Mouse (Mus musculus): Measurements from ENCODE around the gene Psmd4. TPM values are rescaled to one million over a fixed set of nuclear protein-coding genes. Genes with fewer than 3 reads are reported as not detected.

Gene Psmd4
- polyA plus RNA-seq (2014; fragmentation: Nextera tagmentation; extraction: Ambion mirVana): 258 and 282 TPM in 2 replicates

DNA sequence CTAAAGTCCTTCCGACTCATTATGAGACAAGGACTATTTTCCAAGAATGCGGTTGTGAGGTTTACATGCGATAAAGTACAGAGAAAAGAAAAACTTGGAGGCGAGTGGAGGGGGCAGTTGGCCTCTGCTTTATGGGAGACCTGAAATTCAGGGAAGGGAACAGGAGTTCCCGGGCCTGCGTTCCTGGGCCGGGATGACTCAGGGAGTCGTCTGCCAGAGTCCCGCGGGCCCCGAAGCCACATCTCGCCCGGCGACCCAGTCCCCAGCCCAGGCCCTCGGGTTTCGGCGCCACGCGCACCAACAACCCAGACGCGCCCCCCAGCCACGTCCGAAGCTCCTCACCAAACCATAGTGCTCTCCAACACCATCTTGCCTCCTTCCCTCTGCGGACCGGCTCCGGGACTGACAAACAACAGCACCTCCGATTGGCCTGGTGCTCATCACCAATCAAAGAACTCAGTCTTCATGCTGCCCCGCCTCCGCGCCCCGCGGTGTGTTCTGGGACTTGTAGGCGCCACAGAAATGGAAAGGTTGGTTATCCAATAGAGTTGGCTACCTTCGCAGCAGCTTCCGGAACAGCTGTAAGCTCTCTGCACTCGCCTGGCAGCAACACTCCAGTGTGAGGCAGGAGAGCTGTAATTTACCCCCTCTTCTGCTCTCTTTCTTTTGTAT lies at the start of gene Psmd4:
Gene Psmd4, minus strand, starts transcription at position 449 of the 672 bp plus-strand sequence.
- DNase-seq (peak; percentile 98), ATAC-seq (ENCODE audit: low FRiP score, low TSS enrichment) (peak; percentile 100)
- Histone ChIP-seq H3K4me1 (ENCODE audit: control insufficient read depth, insufficient read depth, low read length) (peaks cover 10% of the 10 kb centered on the region), H3K36me3 (ENCODE audit: control insufficient read depth, insufficient read depth, low read length) (peaks cover 7% of the 10 kb centered on the region; the same call in 1 of the 2 replicates), H3K9ac (replicated peaks; ENCODE audit: low read length) (peak within 1 kb of the TSS; percentile 79), H3K4me2 (ENCODE audit: low read length) (peak within 1 kb of the TSS; percentile 68), H3K27ac (replicated peaks; ENCODE audit: low read depth, low read length) (peak within 1 kb of the TSS; percentile 56; the same call in 1 of the 2 replicates), H3K27me3 (ENCODE audit: control insufficient read depth, insufficient read depth, low read length) (no peaks in the 10 kb centered on the region), H3K9me3 (ENCODE audit: control insufficient read depth, low read length) (no peaks in the 10 kb centered on the region), H3K4me3 (replicated peaks; ENCODE audit: low read depth, low read length) (peak within 1 kb of the TSS; percentile 65)
- under 1% methylated on average over 36 of the region's 36 CpGs for WGBS

DNA sequence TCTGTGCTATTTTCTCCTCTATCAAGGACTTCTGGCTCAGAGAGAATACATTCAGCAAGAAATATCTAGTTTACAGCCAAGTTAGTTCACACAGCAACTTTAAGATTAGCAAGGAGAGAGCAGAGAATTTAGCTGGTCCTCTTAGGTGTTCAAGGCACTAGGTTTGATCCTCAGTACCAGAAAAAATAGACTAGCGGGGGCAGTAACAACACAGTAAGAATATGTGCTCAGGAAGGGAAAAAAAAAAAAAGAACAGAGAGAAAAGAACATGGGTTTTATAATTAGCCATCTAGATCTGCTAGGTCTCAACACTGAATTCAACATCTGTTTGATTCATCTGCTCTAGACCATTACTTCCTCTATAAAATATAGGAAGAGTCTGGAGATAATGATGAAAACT lies 45.7 kb upstream of the Psmd4 start:
- Histone ChIP-seq H3K9ac (replicated peaks; ENCODE audit: low read length) (no peak overlapping the region), H3K27ac (replicated peaks; ENCODE audit: low read depth, low read length) (no peak overlapping the region), H3K4me1 (ENCODE audit: control insufficient read depth, insufficient read depth, low read length) (no peaks in the 10 kb centered on the region), H3K4me3 (replicated peaks; ENCODE audit: low read depth, low read length) (no peak overlapping the region), H3K4me2 (ENCODE audit: low read length) (no peak overlapping the region), H3K9me3 (ENCODE audit: control insufficient read depth, low read length) (no peaks in the 10 kb centered on the region), H3K27me3 (ENCODE audit: control insufficient read depth, insufficient read depth, low read length) (no peaks in the 10 kb centered on the region), H3K36me3 (ENCODE audit: control insufficient read depth, insufficient read depth, low read length) (no peaks in the 10 kb centered on the region)
- WGBS: 94% methylated on average over 1 of the region's 1 CpGs
- DNase-seq (no peak), ATAC-seq (ENCODE audit: low FRiP score, low TSS enrichment) (no peak)

DNA sequence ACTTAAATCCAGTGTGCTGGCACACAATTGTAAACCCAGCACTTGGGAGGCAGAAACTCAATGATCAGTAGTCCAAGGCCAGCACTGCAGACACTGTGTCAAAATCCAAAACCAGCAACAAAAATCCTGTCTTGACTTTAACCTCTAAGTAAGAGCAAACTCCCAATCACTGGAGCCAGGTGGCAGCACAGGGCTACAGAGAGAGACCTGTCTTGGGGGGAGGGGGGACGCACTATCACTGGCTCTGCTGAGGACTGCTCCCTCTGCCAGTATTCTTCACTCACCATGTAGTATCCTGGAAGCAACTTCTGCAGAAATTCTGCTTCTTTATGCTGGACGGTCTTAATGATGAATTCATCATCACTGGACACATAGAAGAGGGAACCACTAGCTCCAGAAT lies 29.2 kb upstream of the Psmd4 start:
- no peaks in the 10 kb centered on the region for H3K27me3 ChIP-seq (ENCODE audit: control insufficient read depth, insufficient read depth, low read length)
- 97% methylated on average over 2 of the region's 2 CpGs for WGBS

DNA sequence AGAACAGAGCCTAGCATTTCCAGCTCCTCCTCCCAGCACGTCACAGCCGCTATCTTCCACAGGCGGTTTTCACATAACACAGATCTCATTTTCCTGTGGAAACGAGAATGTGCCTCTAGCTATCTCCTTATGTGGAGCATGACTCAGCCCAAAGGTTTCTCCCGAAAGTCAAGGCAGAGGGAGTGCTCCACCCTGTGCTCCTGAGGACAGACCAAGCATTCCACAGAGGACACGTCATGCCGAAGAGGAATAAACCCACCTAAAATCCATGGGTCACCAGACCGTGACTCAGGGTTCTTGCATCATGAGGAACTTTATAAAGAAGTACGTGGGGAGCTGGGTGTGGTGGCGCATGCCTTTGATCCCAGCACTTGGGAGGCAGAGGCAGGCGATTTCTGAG lies 24.2 kb upstream of the Psmd4 start:
- no peaks in the 10 kb centered on the region for H3K9me3 ChIP-seq (ENCODE audit: control insufficient read depth, low read length)
- H3K4me3 ChIP-seq (replicated peaks; ENCODE audit: low read depth, low read length): no peak overlapping the region
- no peaks in the 10 kb centered on the region for H3K27me3 ChIP-seq (ENCODE audit: control insufficient read depth, insufficient read depth, low read length)
- no peaks in the 10 kb centered on the region for H3K4me1 ChIP-seq (ENCODE audit: control insufficient read depth, insufficient read depth, low read length)
- peaks cover 96% of the 10 kb centered on the region for H3K36me3 ChIP-seq (ENCODE audit: control insufficient read depth, insufficient read depth, low read length)
- no peak overlapping the region for H3K4me2 ChIP-seq (ENCODE audit: low read length)
- DNase-seq (no peak), ATAC-seq (ENCODE audit: low FRiP score, low TSS enrichment) (no peak)
- H3K9ac ChIP-seq (replicated peaks; ENCODE audit: low read length): no peak overlapping the region
- WGBS: 93% methylated on average over 11 of the region's 11 CpGs
- no peak overlapping the region for H3K27ac ChIP-seq (replicated peaks; ENCODE audit: low read depth, low read length)

More for the DNA sequence above, 29.2 kb upstream of the Psmd4 start:
- H3K9ac ChIP-seq (replicated peaks; ENCODE audit: low read length): no peak overlapping the region
- no peak overlapping the region for H3K4me2 ChIP-seq (ENCODE audit: low read length)
- no peaks in the 10 kb centered on the region for H3K4me1 ChIP-seq (ENCODE audit: control insufficient read depth, insufficient read depth, low read length)
- peaks cover 80% of the 10 kb centered on the region for H3K36me3 ChIP-seq (ENCODE audit: control insufficient read depth, insufficient read depth, low read length)
- DNase-seq (no peak), ATAC-seq (ENCODE audit: low FRiP score, low TSS enrichment) (no peak)
- H3K27ac ChIP-seq (replicated peaks; ENCODE audit: low read depth, low read length): no peak overlapping the region
- no peaks in the 10 kb centered on the region for H3K9me3 ChIP-seq (ENCODE audit: control insufficient read depth, low read length)
- H3K4me3 ChIP-seq (replicated peaks; ENCODE audit: low read depth, low read length): no peak overlapping the region

- H3K9me3 ChIP-seq (ENCODE audit: control insufficient read depth, low read length): no peaks in the 10 kb centered on the region
- H3K36me3 ChIP-seq (ENCODE audit: control insufficient read depth, insufficient read depth, low read length): peaks cover 96% of the 10 kb centered on the region
- ATAC-seq (ENCODE audit: low FRiP score, low TSS enrichment): no peak
- H3K9ac ChIP-seq (replicated peaks; ENCODE audit: low read length): no peak overlapping the region
- no peaks in the 10 kb centered on the region for H3K4me1 ChIP-seq (ENCODE audit: control insufficient read depth, insufficient read depth, low read length)
- H3K4me2 ChIP-seq (ENCODE audit: low read length): no peak overlapping the region
- H3K27ac ChIP-seq (replicated peaks; ENCODE audit: low read depth, low read length): no peak overlapping the region
- no peaks in the 10 kb centered on the region for H3K27me3 ChIP-seq (ENCODE audit: control insufficient read depth, insufficient read depth, low read length)
- WGBS: 93% methylated on average over 6 of the region's 6 CpGs
- no peak for DNase-seq
- no peak overlapping the region for H3K4me3 ChIP-seq (replicated peaks; ENCODE audit: low read depth, low read length)
These were observed 23.7 kb upstream of the Psmd4 start for GRCm38 (mm10) chr3:95066095-95066494.

GRCm38 (mm10) chr3:95065553-95065952 lies 23.1 kb upstream of the Psmd4 start:
- Histone ChIP-seq H3K27ac (replicated peaks; ENCODE audit: low read depth, low read length) (no peak overlapping the region), H3K4me2 (ENCODE audit: low read length) (no peak overlapping the region), H3K4me3 (replicated peaks; ENCODE audit: low read depth, low read length) (no peak overlapping the region), H3K9me3 (ENCODE audit: control insufficient read depth, low read length) (no peaks in the 10 kb centered on the region), H3K4me1 (ENCODE audit: control insufficient read depth, insufficient read depth, low read length) (no peaks in the 10 kb centered on the region), H3K9ac (replicated peaks; ENCODE audit: low read length) (no peak overlapping the region), H3K36me3 (ENCODE audit: control insufficient read depth, insufficient read depth, low read length) (peaks cover 96% of the 10 kb centered on the region), H3K27me3 (ENCODE audit: control insufficient read depth, insufficient read depth, low read length) (no peaks in the 10 kb centered on the region)
- ATAC-seq (ENCODE audit: low FRiP score, low TSS enrichment) (no peak), DNase-seq (no peak)
- WGBS: 89% methylated on average over 1 of the region's 1 CpGs

- no peak overlapping the region for H3K4me3 ChIP-seq (replicated peaks; ENCODE audit: low read depth, low read length)
- DNase-seq (no peak), ATAC-seq (ENCODE audit: low FRiP score, low TSS enrichment) (no peak)
- H3K4me2 ChIP-seq (ENCODE audit: low read length): no peak overlapping the region
- H3K9ac ChIP-seq (replicated peaks; ENCODE audit: low read length): no peak overlapping the region
- WGBS: 93% methylated on average over 4 of the region's 4 CpGs
- H3K36me3 ChIP-seq (ENCODE audit: control insufficient read depth, insufficient read depth, low read length): peaks cover 96% of the 10 kb centered on the region
- H3K4me1 ChIP-seq (ENCODE audit: control insufficient read depth, insufficient read depth, low read length): no peaks in the 10 kb centered on the region
- no peak overlapping the region for H3K27ac ChIP-seq (replicated peaks; ENCODE audit: low read depth, low read length)
- no peaks in the 10 kb centered on the region for H3K27me3 ChIP-seq (ENCODE audit: control insufficient read depth, insufficient read depth, low read length)
- no peaks in the 10 kb centered on the region for H3K9me3 ChIP-seq (ENCODE audit: control insufficient read depth, low read length)
These were observed 21.3 kb upstream of the Psmd4 start for GRCm38 (mm10) chr3:95063741-95064140.

DNA sequence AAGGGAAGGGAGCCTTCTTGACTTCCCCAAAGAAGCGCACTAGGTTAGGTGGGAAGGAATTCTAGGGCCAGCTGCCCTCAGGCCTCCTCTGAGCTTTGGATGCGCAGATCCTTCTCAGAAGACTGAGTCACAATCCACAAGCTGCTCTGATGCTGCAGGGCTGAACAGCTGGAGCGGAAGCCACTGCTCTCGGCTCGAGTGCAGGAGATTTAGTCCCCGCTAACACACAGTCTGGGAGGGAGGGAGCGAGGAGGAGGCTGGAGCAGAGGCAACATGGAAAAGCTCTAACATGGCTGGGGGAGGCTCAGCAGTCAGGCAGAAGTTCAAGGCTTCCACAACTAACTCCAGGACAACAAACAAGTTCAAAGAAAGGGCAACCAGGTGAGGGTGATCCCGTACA lies 15.7 kb upstream of the Psmd4 start:
- no peaks in the 10 kb centered on the region for H3K9me3 ChIP-seq (ENCODE audit: control insufficient read depth, low read length)
- H3K27ac ChIP-seq (replicated peaks; ENCODE audit: low read depth, low read length): no peak overlapping the region
- no peaks in the 10 kb centered on the region for H3K27me3 ChIP-seq (ENCODE audit: control insufficient read depth, insufficient read depth, low read length)
- 83% methylated on average over 8 of the region's 8 CpGs for WGBS
- H3K36me3 ChIP-seq (ENCODE audit: control insufficient read depth, insufficient read depth, low read length): peaks cover 56% of the 10 kb centered on the region
- H3K9ac ChIP-seq (replicated peaks; ENCODE audit: low read length): no peak overlapping the region
- no peak overlapping the region for H3K4me2 ChIP-seq (ENCODE audit: low read length)
- no peak for ATAC-seq (ENCODE audit: low FRiP score, low TSS enrichment)
- no peaks in the 10 kb centered on the region for H3K4me1 ChIP-seq (ENCODE audit: control insufficient read depth, insufficient read depth, low read length)
- DNase-seq: no peak
- H3K4me3 ChIP-seq (replicated peaks; ENCODE audit: low read depth, low read length): no peak overlapping the region

- H3K27ac ChIP-seq (replicated peaks; ENCODE audit: low read depth, low read length): no peak overlapping the region
- H3K27me3 ChIP-seq (ENCODE audit: control insufficient read depth, insufficient read depth, low read length): no peaks in the 10 kb centered on the region
- H3K36me3 ChIP-seq (ENCODE audit: control insufficient read depth, insufficient read depth, low read length): peaks cover 39% of the 10 kb centered on the region
- no peaks in the 10 kb centered on the region for H3K9me3 ChIP-seq (ENCODE audit: control insufficient read depth, low read length)
- 97% methylated on average over 7 of the region's 7 CpGs for WGBS
- DNase-seq (no peak), ATAC-seq (ENCODE audit: low FRiP score, low TSS enrichment) (no peak)
- H3K4me2 ChIP-seq (ENCODE audit: low read length): no peak overlapping the region
- H3K9ac ChIP-seq (replicated peaks; ENCODE audit: low read length): no peak overlapping the region
- no peaks in the 10 kb centered on the region for H3K4me1 ChIP-seq (ENCODE audit: control insufficient read depth, insufficient read depth, low read length)
- H3K4me3 ChIP-seq (replicated peaks; ENCODE audit: low read depth, low read length): no peak overlapping the region
These were observed 13.9 kb upstream of the Psmd4 start for GRCm38 (mm10) chr3:95056275-95056674.
